Mouse (Mus musculus) neural tube, embryonic 14.5 days (tissue): ENCODE measurements around the gene Zfp773. TPM values are rescaled to one million over a fixed set of nuclear protein-coding genes. Genes with fewer than 3 reads are reported as not detected.
A peak's percentile ranks its signal among the peaks of the same experiment; 100 is the strongest.

Experiments
- ATAC-seq: fragments of 200-750 bp; cut with Nextera tagmentation; 2 replicates; pipeline ENCODE4 v1.8.0; 2017; ENCODE audit warnings: low read depth, mild to moderate bottlenecking, moderate TSS enrichment, moderate library complexity
- H3K27ac ChIP-seq: fragments of 300-500 bp; sonication (generic); 2 replicates; pipeline ENCODE4 v1.5.1; 2014; ENCODE audit warnings: low read depth, mild to moderate bottlenecking, control low read depth, low read length, moderate library complexity, mixed read lengths
- H3K27me3 ChIP-seq: fragments of 300-500 bp; sonication (generic); 2 replicates; pipeline ENCODE4 v1.6.1; 2014; ENCODE audit warnings: low read length; ENCODE audit not compliant: control insufficient read depth, insufficient read depth
- H3K36me3 ChIP-seq: fragments of 300-500 bp; sonication (generic); 2 replicates; pipeline ENCODE4 v1.6.1; 2014; ENCODE audit warnings: low read length, mixed read lengths; ENCODE audit not compliant: control insufficient read depth, insufficient read depth
- H3K4me1 ChIP-seq: fragments of 300-500 bp; sonication (generic); 2 replicates; pipeline ENCODE4 v1.6.1; 2014; ENCODE audit warnings: low read length; ENCODE audit not compliant: control insufficient read depth, insufficient read depth
- H3K4me2 ChIP-seq: fragments of 300-500 bp; sonication (generic); 2 replicates; pipeline ENCODE4 v1.6.1; 2014; ENCODE audit warnings: mild to moderate bottlenecking, low read depth, low read length, control low read depth
- H3K4me3 ChIP-seq: fragments of 300-500 bp; sonication (generic); 2 replicates; pipeline ENCODE4 v1.5.1; 2014; ENCODE audit warnings: low read depth, low read length, control low read depth, mixed read lengths
- H3K9ac ChIP-seq: fragments of 300-500 bp; sonication (generic); replicated peaks from 2 replicates; pipeline ENCODE4 v1.6.1; 2014; ENCODE audit warnings: low read depth, mild to moderate bottlenecking, control low read depth, low read length, mixed read lengths
- H3K9me3 ChIP-seq: fragments of 300-500 bp; sonication (generic); 2 replicates; pipeline ENCODE4 v1.6.1; 2016; ENCODE audit warnings: low read length; ENCODE audit not compliant: control insufficient read depth
- WGBS: fragments of 180-500 bp; shearing (Covaris S2); extraction: QIAGEN DNeasy Blood & Tissue Kit; methylation state at CpG from one replicate; pipeline ENCODE4 v1.1.7; 2014; 5-methylcytosine and 5-hydroxymethylcytosine counted together
- polyA plus RNA-seq: library from polyadenylated mRNA; unstranded; fragments of >200 nt; fragmentation: Nextera tagmentation; extraction: Ambion mirVana; gene quantifications from 2 replicates; pipeline ENCODE4 v1.2.1, GENCODE M21; 2014

Gene Zfp773
- polyA plus RNA-seq, 1 experiment from 2014 or later = 15.4 TPM

DNA sequence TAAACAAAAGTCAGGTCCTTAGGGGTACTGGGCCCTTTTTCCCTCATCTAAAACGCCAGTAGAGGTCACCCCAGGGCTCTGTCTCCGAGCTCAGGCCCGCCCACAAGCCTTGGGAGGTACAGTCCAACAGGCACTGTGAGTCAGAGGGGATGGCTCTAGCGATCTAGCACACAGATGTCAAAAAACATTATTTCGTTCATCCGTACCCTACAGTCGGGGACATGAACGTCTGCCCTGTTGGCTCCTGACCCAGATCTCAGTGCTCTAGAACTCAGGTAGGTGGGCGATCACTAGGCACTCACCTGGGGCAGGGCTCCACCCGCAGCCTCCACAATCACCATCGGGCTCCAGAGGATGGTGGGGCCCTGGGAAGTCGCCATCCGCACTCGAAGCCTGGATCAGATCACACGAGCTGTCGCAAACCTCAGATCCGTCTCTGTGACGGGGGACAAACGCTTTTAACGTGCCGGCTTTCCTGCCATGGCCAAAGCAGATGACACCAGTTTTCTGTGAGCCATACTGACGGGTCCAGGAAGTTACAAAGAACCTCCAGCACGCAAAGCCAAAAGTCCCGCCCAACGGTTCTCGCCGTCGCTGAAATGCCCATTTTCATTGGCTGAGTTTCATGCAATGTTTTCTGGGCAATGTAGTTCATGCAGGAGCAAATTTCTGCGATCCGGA lies 15.5 kb downstream of the Zfp773 start, which contains the start of gene Zfp954:
Gene Zfp954 (minus strand): TSS at position 568 of the 681 bp plus-strand sequence.
- no peaks in the 10 kb centered on the region for H3K9me3 ChIP-seq
- no peaks in the 10 kb centered on the region for H3K27me3 ChIP-seq
- H3K36me3 ChIP-seq = peaks cover 20% of the 10 kb centered on the region
- peaks cover 8% of the 10 kb centered on the region for H3K4me1 ChIP-seq
- peak within 1 kb of the TSS; percentile 39; the same call in 1 of the 2 replicates for H3K27ac ChIP-seq
- peak within 1 kb of the TSS; percentile 61 for H3K4me3 ChIP-seq
- ATAC-seq = peak; percentile 96
- WGBS = under 1% methylated on average over 30 of the region's 30 CpGs
- peak within 1 kb of the TSS; percentile 56 for H3K9ac ChIP-seq
- peak within 1 kb of the TSS; percentile 75 for H3K4me2 ChIP-seq

DNA sequence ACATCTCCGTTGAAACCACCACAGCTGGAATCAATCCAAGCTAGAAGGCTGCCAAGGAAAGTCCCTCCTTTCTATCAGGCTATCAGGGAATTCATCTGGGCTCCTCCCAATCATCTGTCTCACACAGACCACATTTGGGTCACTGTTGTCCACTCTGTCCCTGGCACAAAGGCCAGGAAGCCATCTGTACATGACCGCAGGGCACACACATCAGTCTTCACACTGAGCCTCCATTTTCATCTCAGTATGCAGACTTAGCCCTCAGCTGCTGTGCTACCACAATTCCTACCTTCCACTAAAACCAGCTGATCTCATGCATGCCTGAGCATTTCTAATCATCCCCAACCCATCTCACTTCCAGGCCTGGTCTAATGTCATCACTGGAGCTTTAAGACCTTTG lies 18.1 kb downstream of the Zfp773 start:
- H3K27ac ChIP-seq = no peak overlapping the region
- H3K4me2 ChIP-seq = no peak overlapping the region
- no peak overlapping the region for H3K9ac ChIP-seq
- ATAC-seq = no peak
- H3K4me1 ChIP-seq = peaks cover 8% of the 10 kb centered on the region
- 92% methylated on average over 2 of the region's 2 CpGs for WGBS
- H3K27me3 ChIP-seq = no peaks in the 10 kb centered on the region
- H3K36me3 ChIP-seq = peaks cover 29% of the 10 kb centered on the region
- H3K4me3 ChIP-seq = no peak overlapping the region
- H3K9me3 ChIP-seq = no peaks in the 10 kb centered on the region

GRCm38 (mm10) chr7:7108501-7108900 lies 28.1 kb downstream of the Zfp773 start:
- no peak overlapping the region for H3K4me2 ChIP-seq
- no peak overlapping the region for H3K4me3 ChIP-seq
- WGBS = 96% methylated on average over 7 of the region's 7 CpGs
- H3K9me3 ChIP-seq = 0 out of 2 replicates have a peak, but pooled peaks cover 3% of the 10 kb centered on the region
- ATAC-seq = no peak
- H3K27me3 ChIP-seq = no peaks in the 10 kb centered on the region
- no peaks in the 10 kb centered on the region for H3K4me1 ChIP-seq
- no peak overlapping the region for H3K27ac ChIP-seq
- H3K9ac ChIP-seq = no peak overlapping the region
- H3K36me3 ChIP-seq = no peaks in the 10 kb centered on the region

Other genes with a start within 250 kb of the Zfp773 start
- gene Aurkc, start 141.5 kb downstream of the Zfp773 start, polyA plus RNA-seq = not detected in 2 replicates
- gene Zfp954, start 15.3 kb downstream of the Zfp773 start, polyA plus RNA-seq = 22.7 and 23.8 TPM in 2 replicates
- 3.6 and 3.9 TPM in 2 replicates for gene Zfp418, start 34.6 kb upstream of the Zfp773 start, polyA plus RNA-seq
- gene Zfp772, start 73.2 kb upstream of the Zfp773 start, polyA plus RNA-seq = 10.1 and 11.1 TPM in 2 replicates
- gene Vmn2r29, start 110.6 kb upstream of the Zfp773 start, polyA plus RNA-seq = 1.0 and 2.5 TPM in 2 replicates
- 9.7 and 16.2 TPM in 2 replicates for gene Gm45844, start 141.5 kb upstream of the Zfp773 start, polyA plus RNA-seq
- gene Clcn4, start 164.1 kb upstream of the Zfp773 start, polyA plus RNA-seq = 188 and 193 TPM in 2 replicates
- not detected in 2 replicates for gene Vmn2r30, start 200.9 kb upstream of the Zfp773 start, polyA plus RNA-seq
- not detected in 2 replicates for gene Gm45783, start 237.8 kb upstream of the Zfp773 start, polyA plus RNA-seq